8 mouse cellular contexts compared by ENCODE assay signal in genomic region chr4:62822568-62822967, GRCm38 (mm10).
DNase-seq lines count a peak whose midpoint lies in the region; ATAC-seq lines count a peak whose summit lies in the region.

No protein-coding gene starts in this region.

- no peaks in the 10 kb centered on the region for H3K4me1 ChIP-seq in embryonic facial prominence, embryonic 11.5 days (ENCODE audit: control insufficient read depth, insufficient read depth, low read length)

- H3K4me3 ChIP-seq in embryonic facial prominence, embryonic 11.5 days (ENCODE audit: low read depth, low read length): no peak overlapping the region

- 50% methylated on average over 7 of the region's 7 CpGs for WGBS in embryonic facial prominence, embryonic 11.5 days

- no peak overlapping the region for H3K27ac ChIP-seq in embryonic facial prominence, embryonic 11.5 days (replicated peaks; ENCODE audit: low read depth, low read length)

- ATAC-seq in cerebellum, adult (ENCODE audit: insufficient number of reproducible peaks, low FRiP score, low TSS enrichment): no peak
- ATAC-seq in embryonic facial prominence, embryonic 11.5 days (replicated peaks; ENCODE audit: insufficient number of reproducible peaks, low FRiP score, low TSS enrichment, low read depth): no peak

- no peaks in the 10 kb centered on the region for H3K27me3 ChIP-seq in embryonic facial prominence, embryonic 11.5 days (ENCODE audit: control insufficient read depth, insufficient read depth, low read length)
- no peaks in the 10 kb centered on the region for H3K27me3 ChIP-seq in splenic B cell, adult 2 months (ENCODE audit: control insufficient read depth, insufficient read depth, low read length, poor library complexity, severe bottlenecking)

- no peaks in the 10 kb centered on the region for H3K9me3 ChIP-seq in embryonic facial prominence, embryonic 11.5 days (replicated peaks; ENCODE audit: control insufficient read depth, low read length)

- no peaks in the 10 kb centered on the region for H3K36me3 ChIP-seq in embryonic facial prominence, embryonic 11.5 days (replicated peaks; ENCODE audit: control insufficient read depth, insufficient read depth, low read depth, low read length)
- no peaks in the 10 kb centered on the region for H3K36me3 ChIP-seq in splenic B cell, adult 2 months (ENCODE audit: control insufficient read depth, insufficient read depth, low read length, poor library complexity, severe bottlenecking)

- peak; percentile 19 for DNase-seq in cerebellum, adult 11 months
- DNase-seq in urinary bladder, postnatal 25 days (ENCODE audit: low spot score): peak; percentile 41
- DNase-seq in urinary bladder, postnatal 10 days (ENCODE audit: low spot score): no peak
- peak; percentile 76 for DNase-seq in embryonic facial prominence, embryonic 11.5 days (ENCODE audit: low spot score)
- DNase-seq in kidney, postnatal 14 days: peak; percentile 64
- peak; percentile 11 to 19 for DNase-seq in lung, adult 18-20 months
- DNase-seq in splenic B cell, adult 2 months (ENCODE audit: low read depth, low spot score): peak; percentile 27

- no peak overlapping the region for H3K9ac ChIP-seq in embryonic facial prominence, embryonic 11.5 days (replicated peaks; ENCODE audit: low read length)

- no peak overlapping the region for H3K4me2 ChIP-seq in embryonic facial prominence, embryonic 11.5 days (ENCODE audit: low read depth, low read length)
